Mouse (Mus musculus) limb, embryonic 12.5 days (tissue): ENCODE data around the gene Nhs. TPM values are rescaled to one million over a fixed set of nuclear protein-coding genes. Genes with fewer than 3 reads are reported as not detected.

ENCODE experiments used
- ATAC-seq: fragments of 200-750 bp; cut with Nextera tagmentation; 2 replicates; pipeline ENCODE4 v1.8.0; 2017; ENCODE audit warnings: low read depth, moderate TSS enrichment; ENCODE audit not compliant: insufficient number of reproducible peaks, insufficient read depth, low FRiP score, low TSS enrichment
- H3K27ac ChIP-seq: fragments of 300-500 bp; sonication (generic); 2 replicates; pipeline ENCODE4 v1.5.1; 2016; ENCODE audit warnings: mild to moderate bottlenecking, moderate library complexity
- H3K27me3 ChIP-seq: fragments of 300-500 bp; sonication (generic); 2 replicates; pipeline ENCODE4 v1.6.1; 2016; ENCODE audit warnings: mild to moderate bottlenecking, moderate library complexity
- H3K36me3 ChIP-seq: fragments of 300-500 bp; sonication (generic); 2 replicates; pipeline ENCODE4 v1.6.1; 2016; ENCODE audit warnings: mild to moderate bottlenecking, moderate library complexity
- H3K4me1 ChIP-seq: fragments of 300-500 bp; sonication (generic); replicated peaks from 2 replicates; pipeline ENCODE4 v1.6.1; 2016
- H3K4me2 ChIP-seq: fragments of 300-500 bp; sonication (generic); 2 replicates; pipeline ENCODE4 v1.6.1; 2016; ENCODE audit warnings: mild to moderate bottlenecking, moderate library complexity
- H3K4me3 ChIP-seq: fragments of 300-500 bp; sonication (generic); replicated peaks from 2 replicates; pipeline ENCODE4 v1.5.1; 2016; ENCODE audit warnings: mild to moderate bottlenecking
- H3K9ac ChIP-seq: fragments of 300-500 bp; sonication (generic); replicated peaks from 2 replicates; pipeline ENCODE4 v1.6.1; 2016; ENCODE audit warnings: mild to moderate bottlenecking, moderate library complexity
- H3K9me3 ChIP-seq: fragments of 300-500 bp; sonication (generic); 2 replicates; pipeline ENCODE4 v1.6.1; 2016; ENCODE audit warnings: mild to moderate bottlenecking, moderate library complexity
- WGBS: fragments of 180-500 bp; shearing (Covaris S2); methylation state at CpG from one replicate; pipeline ENCODE4 v1.1.7; 2016; 5-methylcytosine and 5-hydroxymethylcytosine counted together
- polyA plus RNA-seq: library from polyadenylated mRNA; unstranded; fragments of >200 nt; fragmentation: Nextera tagmentation; extraction: Ambion mirVana; gene quantifications from 2 replicates; pipeline ENCODE4 v1.2.1, GENCODE M21; 2016

Gene Nhs
- 2.6 and 2.7 TPM in 2 replicates for polyA plus RNA-seq

DNA sequence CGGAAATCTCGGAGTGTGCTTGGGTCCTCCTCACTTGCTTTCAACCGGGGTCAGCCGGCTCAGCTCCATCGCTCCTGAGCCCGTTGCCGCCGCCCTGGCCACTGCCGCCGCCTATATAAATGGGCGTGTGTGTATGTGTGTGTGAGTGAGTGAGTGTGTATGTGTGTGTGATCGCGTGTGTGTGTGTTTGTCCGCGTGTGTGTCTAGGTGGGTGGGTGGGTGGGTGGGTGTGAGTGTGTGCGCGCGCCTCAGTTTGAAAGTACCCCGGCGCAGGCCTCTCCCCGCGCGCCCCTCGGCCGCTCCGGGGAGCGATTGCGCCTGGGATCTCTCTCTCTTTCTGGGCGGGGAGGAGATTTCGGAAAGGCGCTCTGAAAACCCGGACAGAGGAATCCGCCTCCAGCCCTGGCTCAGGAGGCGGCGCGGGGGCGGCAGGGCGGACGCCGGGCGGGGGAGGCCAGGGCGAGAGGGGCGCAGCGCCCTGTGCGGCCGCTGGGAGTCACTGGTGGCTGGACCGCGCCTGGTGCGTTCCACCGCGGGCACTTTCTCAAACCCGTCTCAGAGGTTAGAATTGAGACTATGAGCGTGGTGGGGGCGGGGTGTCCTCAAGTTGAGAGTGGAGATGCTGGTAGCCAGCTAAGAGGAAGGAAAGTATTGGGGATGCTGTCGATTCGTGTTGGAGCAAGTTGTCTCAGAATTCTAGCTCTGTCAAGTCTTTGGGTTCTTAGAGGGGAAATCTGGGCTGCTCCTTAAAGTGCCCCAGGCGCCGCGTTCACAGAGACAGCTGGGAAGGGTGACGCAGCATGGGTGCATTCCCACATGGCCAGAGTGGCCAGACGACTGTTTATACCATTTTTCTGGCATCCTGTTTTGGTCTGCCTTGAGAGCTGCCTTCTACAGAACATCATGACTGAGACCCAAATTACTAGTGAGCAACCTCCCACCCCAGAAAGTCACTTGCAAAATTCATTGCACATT, at the start of gene Nhs:
TSS of gene Nhs (minus strand) at position 94 of the 975 bp plus-strand sequence.
- Histone ChIP-seq H3K4me2 (peak within 1 kb of the TSS; percentile 69), H3K9ac (peak within 1 kb of the TSS; percentile 71), H3K27me3 (peaks cover 55% of the 10 kb centered on the region), H3K9me3 (no peaks in the 10 kb centered on the region), H3K4me3 (peak within 1 kb of the TSS; percentile 57), H3K4me1 (peaks cover 13% of the 10 kb centered on the region; the same call in 1 of the 2 replicates), H3K27ac (peak within 1 kb of the TSS; percentile 59; the same call in 1 of the 2 replicates), H3K36me3 (no peaks in the 10 kb centered on the region)
- 22% methylated on average over 49 of the region's 61 CpGs for WGBS
- ATAC-seq = peak; percentile 82

DNA sequence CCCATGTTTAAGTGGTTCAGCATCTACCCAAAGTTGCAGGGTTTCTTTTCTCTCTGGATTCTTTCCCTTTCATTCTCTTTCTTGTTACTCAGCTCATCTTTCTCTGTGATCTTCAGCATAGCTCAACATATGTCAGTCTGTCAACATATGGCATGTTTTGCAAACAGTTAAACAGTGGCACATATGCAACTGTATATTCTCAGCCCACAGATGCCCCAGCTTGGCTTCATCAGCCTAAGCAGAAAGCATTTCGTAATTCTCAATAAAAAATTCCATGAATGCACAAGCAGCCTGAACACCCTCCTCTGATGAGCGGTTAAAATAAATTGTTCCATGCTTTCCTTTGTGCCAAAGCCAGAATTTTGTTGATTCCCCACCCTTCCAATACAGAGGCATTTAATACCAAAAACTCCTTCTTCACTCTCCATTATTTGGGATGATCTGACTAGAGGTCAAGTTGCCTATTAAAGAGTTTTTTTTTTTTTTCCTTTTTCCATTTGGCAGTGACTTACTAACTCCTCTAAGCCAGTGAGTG, 46.9 kb upstream of the Nhs start:
- no peak for ATAC-seq
- WGBS = 90% methylated on average over 2 of the region's 2 CpGs
- no peaks in the 10 kb centered on the region for H3K36me3 ChIP-seq
- H3K9ac ChIP-seq = no peak overlapping the region
- no peak overlapping the region for H3K4me2 ChIP-seq
- no peak overlapping the region for H3K4me3 ChIP-seq
- H3K4me1 ChIP-seq = no peaks in the 10 kb centered on the region
- H3K9me3 ChIP-seq = 0 out of 2 replicates have a peak, but pooled peaks cover 4% of the 10 kb centered on the region
- peaks cover 6% of the 10 kb centered on the region; the same call in 1 of the 2 replicates for H3K27me3 ChIP-seq
- H3K27ac ChIP-seq = no peak overlapping the region

DNA sequence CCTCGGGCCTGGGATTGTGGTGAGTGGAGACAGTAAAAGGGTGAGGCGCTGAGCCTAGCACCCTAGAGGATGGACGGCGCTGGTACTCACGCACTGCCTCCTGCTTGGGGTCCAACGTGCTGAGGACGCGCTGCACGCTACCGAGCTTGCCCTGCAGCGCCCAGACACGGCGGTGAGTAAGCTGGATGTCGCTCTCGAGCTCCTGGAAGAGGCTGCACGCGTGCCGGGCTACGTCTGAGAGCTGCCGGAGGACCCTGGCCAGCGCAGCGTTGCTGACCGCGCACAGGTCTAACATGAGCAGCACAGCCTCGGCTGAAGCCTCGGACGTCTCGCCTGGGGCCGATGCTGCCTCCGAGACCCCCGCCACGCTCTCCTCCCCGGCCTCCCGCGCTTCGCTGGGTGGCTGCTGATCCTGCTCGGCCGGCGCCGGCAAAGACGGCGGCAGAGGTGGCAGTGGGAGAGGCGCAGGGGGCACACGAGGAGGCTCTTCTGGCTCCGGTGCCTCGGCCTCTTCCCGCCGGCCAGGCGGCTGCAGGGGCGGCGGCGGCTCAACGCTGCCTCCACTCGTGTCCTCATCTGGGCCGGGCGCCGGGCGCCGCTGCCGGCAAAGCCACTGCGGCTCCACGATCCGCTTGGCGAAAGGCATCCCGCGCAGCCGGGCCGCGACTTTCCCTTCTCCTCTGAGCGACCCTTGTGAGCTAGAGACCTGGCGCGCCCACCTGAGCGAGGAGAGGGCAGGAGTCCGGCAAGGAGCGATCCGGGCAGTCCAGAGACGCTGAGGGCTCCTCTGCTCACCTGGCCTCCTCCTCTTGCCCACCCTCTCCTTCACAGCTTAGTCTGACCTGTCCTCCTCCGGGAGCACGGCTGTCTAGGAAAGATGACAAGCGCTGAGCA, 540 bp downstream of the Nhs start:
- Histone ChIP-seq H3K36me3 (no peaks in the 10 kb centered on the region), H3K4me1 (peaks cover 13% of the 10 kb centered on the region; the same call in 1 of the 2 replicates), H3K27ac (peak overlapping the region; percentile 59; the same call in 1 of the 2 replicates), H3K4me3 (peak overlapping the region; percentile 57), H3K27me3 (peaks cover 63% of the 10 kb centered on the region), H3K9ac (peak overlapping the region; percentile 71), H3K4me2 (peak overlapping the region; percentile 69), H3K9me3 (no peaks in the 10 kb centered on the region)
- ATAC-seq = peak; percentile 71
- 20% methylated on average over 63 of the region's 80 CpGs for WGBS

DNA sequence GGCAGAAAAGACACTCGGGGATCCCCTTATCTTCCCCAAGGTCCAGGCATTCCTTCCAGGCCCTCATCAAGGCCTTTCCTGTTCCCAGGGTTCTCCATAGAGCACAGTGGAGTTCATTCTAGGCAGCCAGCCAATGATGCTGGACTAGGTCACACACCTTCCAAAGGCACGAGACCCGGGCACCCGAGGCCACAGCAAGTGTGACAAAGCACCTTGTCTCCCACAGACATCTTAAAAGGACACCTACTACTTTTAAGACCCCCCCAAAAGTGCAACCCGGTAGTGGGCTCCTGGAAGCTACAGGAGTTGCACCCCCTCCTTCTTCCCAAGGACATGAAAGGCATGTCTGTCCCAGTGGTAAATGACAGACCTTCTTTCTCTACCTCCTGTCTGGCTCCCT, 1.4 kb downstream of the Nhs start:
- H3K4me1 ChIP-seq = peaks cover 13% of the 10 kb centered on the region; the same call in 1 of the 2 replicates
- no peak for ATAC-seq
- no peaks in the 10 kb centered on the region for H3K36me3 ChIP-seq
- peak overlapping the region; percentile 57 for H3K4me3 ChIP-seq
- no peaks in the 10 kb centered on the region for H3K9me3 ChIP-seq
- peak overlapping the region; percentile 71 for H3K9ac ChIP-seq
- peaks cover 65% of the 10 kb centered on the region for H3K27me3 ChIP-seq
- H3K4me2 ChIP-seq = peak overlapping the region; percentile 69
- 43% methylated on average over 5 of the region's 5 CpGs for WGBS
- H3K27ac ChIP-seq = no peak overlapping the region

DNA sequence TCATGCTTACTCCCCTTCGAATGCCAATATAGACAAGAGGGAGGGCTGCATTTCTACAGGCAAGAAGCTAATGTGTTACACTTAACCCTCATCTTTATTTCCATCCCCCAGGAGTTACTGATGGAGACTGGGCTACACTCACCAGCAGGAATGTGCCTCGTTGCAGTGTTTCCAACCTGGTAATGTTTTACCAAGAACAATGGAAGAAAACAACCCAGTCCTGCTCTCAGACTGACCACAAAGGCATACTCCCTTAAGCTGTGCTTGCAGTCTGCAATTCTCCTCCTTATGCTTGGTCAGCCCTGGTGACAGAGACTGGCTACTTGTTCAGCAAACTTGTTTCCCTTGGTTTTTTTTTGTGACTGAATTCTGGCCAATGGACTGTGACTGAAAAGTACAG, 21.7 kb downstream of the Nhs start:
- Histone ChIP-seq H3K9ac (no peak overlapping the region), H3K4me1 (no peaks in the 10 kb centered on the region), H3K36me3 (no peaks in the 10 kb centered on the region), H3K27me3 (peaks cover 51% of the 10 kb centered on the region), H3K9me3 (no peaks in the 10 kb centered on the region), H3K27ac (no peak overlapping the region), H3K4me2 (no peak overlapping the region), H3K4me3 (no peak overlapping the region)
- 53% methylated on average over 2 of the region's 2 CpGs for WGBS
- ATAC-seq = no peak

DNA sequence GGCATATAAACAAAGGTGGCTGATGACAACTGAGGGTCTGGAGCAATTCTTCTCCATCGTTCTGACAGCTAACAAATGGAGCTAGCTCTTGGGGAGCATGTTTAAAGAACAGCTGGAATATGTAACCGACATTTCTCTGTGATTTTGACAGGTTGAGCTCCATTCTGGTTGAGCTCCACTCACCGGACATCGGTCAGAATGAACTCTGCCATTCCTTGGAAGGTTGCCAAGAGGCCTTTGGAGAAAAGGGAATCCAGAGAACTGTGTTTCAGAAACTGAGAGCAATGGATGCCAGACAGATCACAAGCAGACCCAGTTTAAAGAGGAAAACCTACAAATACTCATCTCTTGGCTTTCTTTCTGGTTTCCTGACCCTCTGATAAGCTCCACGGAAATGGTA, 46.3 kb downstream of the Nhs start:
- Histone ChIP-seq H3K9me3 (no peaks in the 10 kb centered on the region), H3K4me3 (no peak overlapping the region), H3K27ac (no peak overlapping the region), H3K9ac (no peak overlapping the region), H3K4me1 (no peaks in the 10 kb centered on the region), H3K4me2 (no peak overlapping the region), H3K36me3 (no peaks in the 10 kb centered on the region), H3K27me3 (peaks cover 40% of the 10 kb centered on the region)
- ATAC-seq = no peak
- WGBS = 59% methylated on average over 5 of the region's 5 CpGs

DNA sequence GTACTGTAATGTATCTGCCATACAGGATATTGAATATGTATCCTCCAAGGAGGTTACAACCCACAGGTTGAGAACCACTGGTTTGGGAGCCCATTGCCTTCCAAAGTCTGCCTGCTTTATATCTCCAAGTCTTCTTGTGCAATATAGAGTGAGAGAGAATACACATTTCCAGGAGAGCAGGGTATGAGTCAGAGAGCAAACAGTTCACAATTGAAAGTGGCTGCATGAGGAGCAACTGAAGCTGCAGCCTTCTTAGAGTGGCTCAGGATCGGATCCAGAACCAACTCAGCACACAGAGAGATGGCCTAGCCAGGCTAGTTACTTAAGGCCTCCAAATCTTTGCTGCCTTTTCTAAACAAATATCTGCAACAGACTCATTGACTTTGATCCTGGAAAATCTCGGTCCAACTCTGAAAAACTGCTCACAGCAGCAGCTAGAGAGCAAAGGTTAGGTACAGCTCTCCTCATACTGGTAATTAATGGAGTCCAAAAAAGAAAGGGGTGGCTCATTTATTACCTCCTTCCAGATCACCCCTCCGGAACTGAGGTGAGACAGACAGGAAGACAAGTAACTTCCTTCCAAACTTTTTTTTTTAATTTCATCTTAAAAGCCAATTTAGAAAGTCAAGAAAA, 56.6 kb downstream of the Nhs start:
- Histone ChIP-seq H3K36me3 (no peaks in the 10 kb centered on the region), H3K4me3 (no peak overlapping the region), H3K27ac (no peak overlapping the region), H3K27me3 (peaks cover 61% of the 10 kb centered on the region), H3K9me3 (no peaks in the 10 kb centered on the region), H3K4me2 (no peak overlapping the region), H3K4me1 (no peaks in the 10 kb centered on the region), H3K9ac (no peak overlapping the region)
- ATAC-seq = no peak
- 39% methylated on average over 3 of the region's 3 CpGs for WGBS

DNA sequence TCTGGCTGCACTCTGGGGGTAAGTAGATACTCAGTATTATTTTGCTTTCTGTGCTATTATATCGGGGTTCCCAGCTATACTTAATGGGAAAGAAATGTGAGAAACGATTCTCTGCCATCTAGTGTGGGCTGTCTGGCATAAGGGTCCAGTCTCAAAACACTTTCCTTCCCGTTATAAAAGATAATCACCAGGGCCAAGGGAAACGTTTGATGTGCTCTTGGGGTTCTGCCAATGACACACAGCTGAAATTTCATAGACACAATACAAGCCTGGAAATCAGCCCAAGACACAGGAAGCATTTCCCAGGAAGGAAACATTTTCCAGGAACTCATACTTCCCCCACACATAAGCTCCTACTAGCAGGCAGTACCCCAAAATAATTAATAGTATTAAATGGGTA, 61.2 kb downstream of the Nhs start:
- H3K4me2 ChIP-seq = no peak overlapping the region
- no peak overlapping the region for H3K27ac ChIP-seq
- no peak overlapping the region for H3K9ac ChIP-seq
- 40% methylated on average over 4 of the region's 4 CpGs for WGBS
- H3K27me3 ChIP-seq = peaks cover 40% of the 10 kb centered on the region
- no peaks in the 10 kb centered on the region for H3K9me3 ChIP-seq
- no peak overlapping the region for H3K4me3 ChIP-seq
- no peaks in the 10 kb centered on the region for H3K36me3 ChIP-seq
- ATAC-seq = no peak
- no peaks in the 10 kb centered on the region for H3K4me1 ChIP-seq

DNA sequence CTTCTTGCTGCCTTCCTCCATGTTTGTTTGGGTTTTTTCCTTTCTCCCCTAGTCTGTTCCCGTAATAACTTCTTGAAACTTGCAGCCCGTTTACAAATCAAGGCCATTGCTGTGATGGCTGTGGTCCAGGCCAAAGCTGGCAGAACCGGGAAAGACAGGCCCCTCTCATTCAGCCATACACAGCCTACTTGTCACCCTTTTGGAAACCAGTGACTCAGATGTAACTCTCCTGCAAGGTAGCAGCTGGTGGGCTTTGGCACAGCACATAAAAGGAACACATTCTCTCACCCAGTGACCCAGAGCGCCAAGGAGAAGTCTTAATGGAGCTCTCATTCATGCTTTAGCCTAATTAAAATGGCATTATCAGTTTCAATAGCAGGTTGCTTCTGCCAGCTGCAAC, 72.2 kb downstream of the Nhs start:
- Histone ChIP-seq H3K9me3 (no peaks in the 10 kb centered on the region), H3K4me1 (no peaks in the 10 kb centered on the region), H3K4me3 (no peak overlapping the region), H3K4me2 (no peak overlapping the region), H3K27me3 (peaks cover 34% of the 10 kb centered on the region), H3K27ac (no peak overlapping the region), H3K36me3 (no peaks in the 10 kb centered on the region), H3K9ac (no peak overlapping the region)
- 85% methylated on average over 4 of the region's 4 CpGs for WGBS
- no peak for ATAC-seq

DNA sequence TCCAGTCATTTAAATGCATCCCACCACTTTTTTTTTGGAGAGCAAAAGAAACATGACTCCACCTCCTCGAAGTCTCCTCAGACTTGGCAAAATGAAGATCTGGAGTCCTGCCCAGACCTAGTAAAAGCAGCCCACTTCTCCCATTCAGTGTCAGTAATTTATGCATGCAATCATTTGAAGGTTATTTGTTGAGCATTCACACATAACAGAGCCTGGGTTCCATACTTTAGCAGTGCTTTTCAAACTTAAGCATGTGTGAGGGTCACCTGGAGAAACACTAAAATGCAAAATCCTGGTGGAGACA, 73.7 kb downstream of the Nhs start:
- Histone ChIP-seq H3K27me3 (peaks cover 35% of the 10 kb centered on the region), H3K27ac (no peak overlapping the region), H3K4me1 (no peaks in the 10 kb centered on the region), H3K4me3 (no peak overlapping the region), H3K4me2 (no peak overlapping the region), H3K9ac (no peak overlapping the region), H3K36me3 (no peaks in the 10 kb centered on the region), H3K9me3 (no peaks in the 10 kb centered on the region)
- ATAC-seq = no peak
- WGBS = 81% methylated on average over 1 of the region's 1 CpGs
